Comparison of ENCODE assay signal across 8 mouse cellular contexts in the genomic region with DNA sequence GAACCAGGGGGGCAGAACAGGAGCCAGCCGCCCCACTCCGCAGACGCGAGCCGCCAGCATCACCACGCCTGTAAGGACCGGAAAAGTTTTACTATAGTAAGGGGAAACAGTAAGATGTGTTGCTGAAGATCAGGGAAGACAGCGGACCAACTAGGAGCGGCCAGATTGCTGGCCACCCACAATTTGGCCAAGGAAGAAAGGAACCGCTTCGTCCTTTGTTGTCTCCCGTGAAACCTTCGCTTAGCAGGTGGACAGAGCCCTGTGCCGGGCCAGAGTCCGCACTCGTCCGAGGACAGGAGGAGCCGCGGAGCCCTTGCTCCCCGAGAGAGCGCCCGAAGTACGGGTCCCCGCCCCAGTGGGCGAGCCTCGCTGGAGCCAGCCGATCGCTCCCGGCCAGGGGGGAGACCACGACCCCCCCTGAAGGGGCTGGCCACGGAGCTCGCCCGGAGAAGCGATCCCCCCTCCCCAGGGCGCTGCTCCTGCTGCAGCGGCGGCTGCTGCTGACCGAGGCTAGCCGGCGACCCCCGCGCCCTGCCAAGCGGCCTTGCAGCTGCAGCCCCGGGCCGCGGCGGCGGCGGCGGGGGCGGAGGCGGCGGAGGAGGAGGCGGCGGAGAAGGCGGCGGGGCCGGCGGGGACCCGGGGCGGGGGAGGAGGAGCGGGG. TPM values are rescaled to one million over a fixed set of nuclear protein-coding genes. Genes with fewer than 3 reads are reported as not detected.
A peak's percentile ranks its signal among the peaks of the same experiment; 100 is the strongest.
DNase-seq lines count a peak whose midpoint lies in the region; ATAC-seq lines count a peak whose summit lies in the region.

No protein-coding gene starts in this region.

- no peaks in the 10 kb centered on the region for H3K9me3 ChIP-seq in liver, embryonic 11.5 days (ENCODE audit: control insufficient read depth, low read length)
- no peaks in the 10 kb centered on the region for H3K9me3 ChIP-seq in embryonic facial prominence, embryonic 10.5 days
- H3K9me3 ChIP-seq in heart, embryonic 15.5 days (replicated peaks) = no peaks in the 10 kb centered on the region
- no peaks in the 10 kb centered on the region for H3K9me3 ChIP-seq in limb, embryonic 12.5 days
- no peaks in the 10 kb centered on the region for H3K9me3 ChIP-seq in stomach, embryonic 15.5 days

- no peak overlapping the region for H3K9ac ChIP-seq in liver, embryonic 11.5 days (ENCODE audit: low read depth, low read length)
- H3K9ac ChIP-seq in heart, embryonic 15.5 days = no peak overlapping the region
- peak overlapping the region; percentile 60 for H3K9ac ChIP-seq in limb, embryonic 12.5 days (replicated peaks)
- H3K9ac ChIP-seq in stomach, embryonic 15.5 days = no peak overlapping the region

- H3K4me3 ChIP-seq in liver, embryonic 11.5 days (ENCODE audit: low read depth, low read length) = peak overlapping the region; percentile 50
- H3K4me3 ChIP-seq in embryonic facial prominence, embryonic 10.5 days = peak overlapping the region; percentile 74
- H3K4me3 ChIP-seq in heart, embryonic 15.5 days = peak overlapping the region; percentile 53
- H3K4me3 ChIP-seq in limb, embryonic 12.5 days (replicated peaks) = peak overlapping the region; percentile 52
- peak overlapping the region; percentile 38 for H3K4me3 ChIP-seq in stomach, embryonic 15.5 days (replicated peaks)

- under 1% methylated on average over 34 of the region's 62 CpGs for WGBS in liver, embryonic 11.5 days
- WGBS in embryonic facial prominence, embryonic 10.5 days = under 1% methylated on average over 51 of the region's 62 CpGs
- WGBS in heart, embryonic 15.5 days = 1% methylated on average over 50 of the region's 62 CpGs
- under 1% methylated on average over 42 of the region's 62 CpGs for WGBS in limb, embryonic 12.5 days
- under 1% methylated on average over 39 of the region's 62 CpGs for WGBS in stomach, embryonic 15.5 days

- H3K4me1 ChIP-seq in liver, embryonic 11.5 days (replicated peaks; ENCODE audit: control insufficient read depth, insufficient read depth, low read length) = peaks cover 2% of the 10 kb centered on the region
- H3K4me1 ChIP-seq in embryonic facial prominence, embryonic 10.5 days = peaks cover 40% of the 10 kb centered on the region
- peaks cover 47% of the 10 kb centered on the region for H3K4me1 ChIP-seq in heart, embryonic 15.5 days (replicated peaks)
- H3K4me1 ChIP-seq in limb, embryonic 12.5 days (replicated peaks) = peaks cover 39% of the 10 kb centered on the region
- H3K4me1 ChIP-seq in stomach, embryonic 15.5 days = peaks cover 42% of the 10 kb centered on the region

- DNase-seq in liver, embryonic 11.5 days (ENCODE audit: low spot score) = no peak
- DNase-seq in liver = no peak
- peak; percentile 73 for DNase-seq in embryonic facial prominence, embryonic 10.5 days (ENCODE audit: low spot score)
- DNase-seq in urinary bladder, postnatal 4 days (ENCODE audit: low spot score in 2 of 2) = no peak

- peaks cover 96% of the 10 kb centered on the region for H3K27me3 ChIP-seq in liver, embryonic 11.5 days (replicated peaks; ENCODE audit: control insufficient read depth, insufficient read depth, low read length)
- H3K27me3 ChIP-seq in embryonic facial prominence, embryonic 10.5 days (replicated peaks; ENCODE audit: low read depth, poor library complexity, severe bottlenecking) = peaks cover 97% of the 10 kb centered on the region
- peaks cover 94% of the 10 kb centered on the region for H3K27me3 ChIP-seq in heart, embryonic 15.5 days
- peaks cover 89% of the 10 kb centered on the region for H3K27me3 ChIP-seq in limb, embryonic 12.5 days
- H3K27me3 ChIP-seq in stomach, embryonic 15.5 days (replicated peaks) = peaks cover 91% of the 10 kb centered on the region

- H3K27ac ChIP-seq in liver, embryonic 11.5 days (ENCODE audit: low read depth, low read length) = no peak overlapping the region
- peak overlapping the region; percentile 91 for H3K27ac ChIP-seq in embryonic facial prominence, embryonic 10.5 days (replicated peaks)
- H3K27ac ChIP-seq in heart, embryonic 15.5 days = no peak overlapping the region
- H3K27ac ChIP-seq in limb, embryonic 12.5 days = no peak overlapping the region
- H3K27ac ChIP-seq in stomach, embryonic 15.5 days = no peak overlapping the region

- no peak for ATAC-seq in liver, embryonic 11.5 days (replicated peaks; ENCODE audit: low FRiP score)
- ATAC-seq in heart, embryonic 15.5 days (replicated peaks; ENCODE audit: insufficient number of reproducible peaks, insufficient read depth, low FRiP score, low read depth) = no peak; the same call in 1 of the 2 replicates
- ATAC-seq in limb, embryonic 12.5 days (ENCODE audit: insufficient number of reproducible peaks, insufficient read depth, low FRiP score, low TSS enrichment, low read depth) = no peak
- ATAC-seq in stomach, embryonic 15.5 days (ENCODE audit: insufficient read depth, low FRiP score, low read depth) = no peak
- no peak for ATAC-seq in megakaryocyte progenitor cell, adult 5-6 weeks (replicated peaks; ENCODE audit: poor library complexity)

- no peaks in the 10 kb centered on the region for H3K36me3 ChIP-seq in liver, embryonic 11.5 days (ENCODE audit: control insufficient read depth, insufficient read depth, low read length)
- H3K36me3 ChIP-seq in embryonic facial prominence, embryonic 10.5 days (replicated peaks) = peaks cover 22% of the 10 kb centered on the region
- no peaks in the 10 kb centered on the region for H3K36me3 ChIP-seq in heart, embryonic 15.5 days
- no peaks in the 10 kb centered on the region for H3K36me3 ChIP-seq in limb, embryonic 12.5 days
- no peaks in the 10 kb centered on the region for H3K36me3 ChIP-seq in stomach, embryonic 15.5 days

- H3K4me2 ChIP-seq in liver, embryonic 11.5 days = peak overlapping the region; percentile 67
- peak overlapping the region; percentile 89 for H3K4me2 ChIP-seq in heart, embryonic 15.5 days
- peak overlapping the region; percentile 79 for H3K4me2 ChIP-seq in limb, embryonic 12.5 days
- H3K4me2 ChIP-seq in stomach, embryonic 15.5 days = peak overlapping the region; percentile 69

RNA-seq across cellular contexts. Expression of gene Pou3f3, which starts 0.9 kb away (rescaled TPM):
- 0.08 and 0.11 TPM in 2 replicates for polyA plus RNA-seq in liver, embryonic 11.5 days (2014; fragmentation: Nextera tagmentation; extraction: Ambion mirVana)
- polyA plus RNA-seq in embryonic facial prominence, embryonic 10.5 days (2016; fragmentation: Nextera tagmentation; extraction: Ambion mirVana) = 6.8 and 7.5 TPM in 2 replicates
- 0.03 and 0.06 TPM in 2 replicates for polyA plus RNA-seq in heart, embryonic 15.5 days (2015; fragmentation: Nextera tagmentation; extraction: Ambion mirVana)
- 0.50 and 0.93 TPM in 2 replicates for polyA plus RNA-seq in limb, embryonic 12.5 days (2016; fragmentation: Nextera tagmentation; extraction: Ambion mirVana)
- polyA plus RNA-seq in stomach, embryonic 15.5 days (2015; fragmentation: Nextera tagmentation; extraction: Ambion mirVana) = 0.04 and 0.10 TPM in 2 replicates
- total RNA-seq in megakaryocyte progenitor cell, adult 5-6 weeks (2015) = not detected in 2 replicates
- total RNA-seq in megakaryocyte progenitor cell, adult 5-6 weeks (2017) = not detected in 2 replicates
